Mouse (Mus musculus) lung, adult 2 months (tissue): Measurements from ENCODE around the gene Pank4.

Experiments
- CTCF ChIP-seq: fragments of 200-500 bp; IDR thresholded peaks from 2 replicates; pipeline ENCODE4 v1.5.1; 2011; ENCODE audit warnings: mild to moderate bottlenecking, low read length, control low read depth; ENCODE audit not compliant: insufficient read depth
- POLR2A ChIP-seq: fragments of 200-500 bp; IDR thresholded peaks from 2 replicates; pipeline ENCODE4 v1.6.1; 2011; ENCODE audit warnings: low read depth, mild to moderate bottlenecking, control low read depth, low read length, borderline replicate concordance; ENCODE audit errors: extremely low read depth

DNA sequence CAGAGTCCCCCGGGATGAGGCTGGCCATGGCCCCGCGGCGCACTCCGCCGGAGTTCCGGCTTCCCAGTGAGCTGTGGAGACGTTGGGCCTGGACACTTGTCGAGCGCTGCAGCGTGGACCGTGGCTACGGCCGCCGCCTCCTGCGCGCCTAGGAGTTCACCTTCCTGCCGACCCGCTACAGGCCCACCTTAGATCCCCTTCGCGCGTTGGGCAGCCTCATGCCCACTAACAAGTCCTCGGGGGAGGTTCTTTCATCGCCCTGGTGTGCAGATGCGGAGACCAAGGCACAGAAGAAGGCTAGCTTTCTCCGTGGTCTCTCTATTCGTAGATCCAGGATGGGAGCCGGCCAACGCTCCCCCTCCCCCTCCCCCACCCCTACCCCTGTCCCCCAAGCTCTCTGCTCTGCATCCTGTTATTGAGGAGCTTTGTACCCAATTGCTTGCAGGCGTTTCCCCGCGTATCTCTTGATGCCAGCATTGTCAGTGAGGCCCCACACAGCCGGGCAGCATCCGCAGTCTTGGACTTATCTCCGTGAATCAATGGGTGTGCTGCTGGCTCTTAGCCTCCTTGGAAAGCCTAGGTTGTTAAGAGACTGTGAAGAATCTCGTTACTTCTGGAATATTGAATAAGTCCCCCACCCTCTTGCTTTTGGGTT lies 785 bp downstream of the Pank4 start:
- TF ChIP-seq CTCF: no peak
- TF ChIP-seq POLR2A: no peak
